Comparison of ENCODE assay signal across 12 mouse cellular contexts in the genomic region with DNA sequence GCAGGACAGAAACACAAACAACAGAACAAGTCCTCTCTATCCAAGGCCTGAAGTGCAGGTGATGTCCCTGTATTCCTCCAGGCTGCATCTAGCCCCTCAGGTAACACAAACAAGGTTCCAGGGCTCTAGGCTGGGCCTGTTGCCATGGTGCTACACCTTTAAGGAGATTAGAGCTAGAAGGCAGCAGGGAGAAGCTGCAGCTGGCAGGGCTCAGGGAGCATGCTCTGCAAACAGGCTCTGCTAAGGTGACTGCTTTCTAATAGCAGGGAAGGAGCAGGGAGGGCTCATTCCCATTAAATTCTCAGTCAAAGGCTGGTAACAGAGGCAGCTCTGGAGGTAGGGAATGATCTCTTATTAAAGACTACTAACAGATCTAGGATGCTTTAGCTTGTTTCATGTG.
DNase-seq lines count a peak whose midpoint lies in the region; ATAC-seq and TF ChIP-seq lines count a peak whose summit lies in the region.
"Had no signal": no experiment of that assay in that cellular context is flagged by ENCODE, and none has a peak within 500 bp of the region (broad histone marks: within the 10 kb centered on the region; RNA-seq: fewer than 3 reads in every experiment).

No protein-coding gene starts in this region.

- TF ChIP-seq POLR2A in brain, embryonic 14.5 days (IDR thresholded peaks at IDR 0.05; ENCODE audit: borderline replicate concordance, extremely low read depth, insufficient read depth, insufficient read length, poor library complexity, severe bottlenecking) = no peak

- no peak overlapping the region for H3K9ac ChIP-seq in embryonic facial prominence, embryonic 14.5 days (ENCODE audit: low read depth, low read length)
- H3K9ac ChIP-seq in midbrain, embryonic 11.5 days (ENCODE audit: low read length) = no peak overlapping the region
- H3K9ac ChIP-seq: embryonic facial prominence, embryonic 13.5 days; heart, embryonic 15.5 days; liver, embryonic 12.5 days had no signal

- peak; percentile 86; the same call in 1 of the 2 replicates for ATAC-seq in embryonic facial prominence, embryonic 14.5 days (ENCODE audit: low read depth)
- ATAC-seq in midbrain, embryonic 11.5 days (ENCODE audit: low FRiP score) = peak; percentile 24; the same call in 1 of the 2 replicates
- ATAC-seq: liver, embryonic 12.5 days had no signal

- H3K36me3 ChIP-seq in embryonic facial prominence, embryonic 14.5 days (ENCODE audit: control insufficient read depth, insufficient read depth, low read length) = no peaks in the 10 kb centered on the region
- H3K36me3 ChIP-seq in midbrain, embryonic 11.5 days (ENCODE audit: control insufficient read depth, insufficient read depth, low read length) = no peaks in the 10 kb centered on the region
- H3K36me3 ChIP-seq: embryonic facial prominence, embryonic 13.5 days; heart, embryonic 15.5 days; liver, embryonic 12.5 days had no signal

- no peaks in the 10 kb centered on the region for H3K27me3 ChIP-seq in embryonic facial prominence, embryonic 14.5 days (replicated peaks; ENCODE audit: control insufficient read depth, insufficient read depth, low read length)
- no peaks in the 10 kb centered on the region for H3K27me3 ChIP-seq in midbrain, embryonic 11.5 days (ENCODE audit: control insufficient read depth, insufficient read depth, low read length)
- H3K27me3 ChIP-seq: embryonic facial prominence, embryonic 13.5 days; heart, embryonic 15.5 days; liver, embryonic 12.5 days had no signal

- H3K9me3 ChIP-seq in embryonic facial prominence, embryonic 14.5 days (ENCODE audit: control insufficient read depth, low read length) = no peaks in the 10 kb centered on the region
- H3K9me3 ChIP-seq in midbrain, embryonic 11.5 days (ENCODE audit: control insufficient read depth, low read length) = no peaks in the 10 kb centered on the region
- H3K9me3 ChIP-seq: embryonic facial prominence, embryonic 13.5 days; heart, embryonic 15.5 days; liver, embryonic 12.5 days had no signal

- no peak overlapping the region for H3K27ac ChIP-seq in embryonic facial prominence, embryonic 14.5 days (replicated peaks; ENCODE audit: low read depth, low read length)
- H3K27ac ChIP-seq in midbrain, embryonic 11.5 days (ENCODE audit: low read depth, low read length) = no peak overlapping the region
- H3K27ac ChIP-seq: embryonic facial prominence, embryonic 13.5 days; heart, embryonic 15.5 days; liver, embryonic 12.5 days had no signal

- DNase-seq in heart, adult 18-20 months = peak; percentile 31 to 32
- no peak for DNase-seq in heart, adult 8-10 months (ENCODE audit: low spot score)
- peak; percentile 71 for DNase-seq in brain, embryonic 14.5 days (ENCODE audit: low read depth)
- peak; percentile 75 for DNase-seq in embryonic facial prominence, embryonic 14.5 days (ENCODE audit: low spot score)
- no peak for DNase-seq in midbrain, embryonic 11.5 days (ENCODE audit: low spot score, missing footprints)
- DNase-seq in lung, postnatal 10 days = no peak
- no peak for DNase-seq in layer of hippocampus, postnatal 36 days
- DNase-seq in B cell, adult 2 months = no peak
- DNase-seq: adrenal gland, postnatal 25 days had no signal

- no peak overlapping the region for H3K4me3 ChIP-seq in embryonic facial prominence, embryonic 14.5 days (ENCODE audit: low read depth, low read length)
- no peak overlapping the region for H3K4me3 ChIP-seq in midbrain, embryonic 11.5 days (ENCODE audit: low read depth, low read length)
- H3K4me3 ChIP-seq: embryonic facial prominence, embryonic 13.5 days; heart, embryonic 15.5 days; liver, embryonic 12.5 days had no signal

- H3K4me2 ChIP-seq in embryonic facial prominence, embryonic 14.5 days (ENCODE audit: low read depth, low read length) = no peak overlapping the region
- no peak overlapping the region for H3K4me2 ChIP-seq in midbrain, embryonic 11.5 days
- H3K4me2 ChIP-seq: embryonic facial prominence, embryonic 13.5 days; heart, embryonic 15.5 days; liver, embryonic 12.5 days had no signal

- H3K4me1 ChIP-seq in embryonic facial prominence, embryonic 14.5 days (ENCODE audit: control insufficient read depth, insufficient read depth, low read length) = peaks cover 4% of the 10 kb centered on the region; the same call in 1 of the 2 replicates
- peaks cover 9% of the 10 kb centered on the region for H3K4me1 ChIP-seq in midbrain, embryonic 11.5 days (ENCODE audit: control insufficient read depth, insufficient read depth, low read length)
- H3K4me1 ChIP-seq: liver, embryonic 12.5 days had no signal

- TF ChIP-seq CTCF in brain, embryonic 14.5 days (IDR thresholded peaks at IDR 0.05; ENCODE audit: borderline replicate concordance, extremely low read depth, insufficient read depth, insufficient read length) = no peak

Comparison
In these comparisons a context has a peak if more than half of its experiments do, and no peak if none do; other contexts are left out.
1. DNase-seq: peak in heart, adult 18-20 months (2 of 2), brain, embryonic 14.5 days (single experiment) and embryonic facial prominence, embryonic 14.5 days (single experiment); none in heart, adult 8-10 months (single experiment), midbrain, embryonic 11.5 days (single experiment), lung, postnatal 10 days (single experiment), layer of hippocampus, postnatal 36 days (0 of 2) and B cell, adult 2 months (0 of 2).